Mouse (Mus musculus): ENCODE measurements around the gene Dgcr2.

GRCm38 (mm10) chr16:17806581-17807191 is 91.7 kb downstream of the Dgcr2 start:
- TF ChIP-seq CTCF (conservative IDR thresholded peaks at IDR 0.05; ENCODE audit: insufficient read depth, insufficient read length, low read depth, low read length) (no peak), POLR2A (IDR thresholded peaks at IDR 0.05; ENCODE audit: low read depth, low read length) (no peak)
